Mouse (Mus musculus): ENCODE results near the gene Tbx2.

The Tbx2 gene

GRCm38 (mm10) chr11:85841211-85841681, 8.9 kb downstream of the Tbx2 start:
- DNase-seq, result peak in 1 of 2 experiments; percentile 31

- DNase-seq, result peak; percentile 66 to 70
Observed at GRCm38 (mm10) chr11:85841980-85842379, 9.6 kb downstream of the Tbx2 start.

GRCm38 (mm10) chr11:85842596-85843346, 10.4 kb downstream of the Tbx2 start:
- peak in 1 of 2 experiments; percentile 13 for DNase-seq

GRCm38 (mm10) chr11:85843347-85843692, 11.0 kb downstream of the Tbx2 start:
- DNase-seq, result peak; percentile 81 to 82

- DNase-seq, result peak; percentile 61 to 68
Observed at GRCm38 (mm10) chr11:85844144-85844965, 12.0 kb downstream of the Tbx2 start.

- DNase-seq, result no peak
Observed at GRCm38 (mm10) chr11:85844971-85845370, 12.6 kb downstream of the Tbx2 start.

- DNase-seq, result no peak
Observed at GRCm38 (mm10) chr11:85845921-85846320, 13.6 kb downstream of the Tbx2 start.

- DNase-seq, result no peak
Observed at GRCm38 (mm10) chr11:85846509-85846908, 14.2 kb downstream of the Tbx2 start.

- DNase-seq, result peak; percentile 66 to 69
Observed at GRCm38 (mm10) chr11:85849037-85849436, 16.7 kb downstream of the Tbx2 start.

- DNase-seq, result no peak
Observed at GRCm38 (mm10) chr11:85850233-85850632, 17.9 kb downstream of the Tbx2 start, which contains the start of gene Gm11444. Gene Gm11444, minus strand, starts transcription at chr11:85850333.

GRCm38 (mm10) chr11:85850758-85851157, 18.4 kb downstream of the Tbx2 start:
- DNase-seq, result peak in 1 of 2 experiments; percentile 28

GRCm38 (mm10) chr11:85857997-85858698, 25.8 kb downstream of the Tbx2 start:
- no peak for DNase-seq

GRCm38 (mm10) chr11:85864363-85864762, 32.0 kb downstream of the Tbx2 start:
- peak in 1 of 2 experiments; percentile 34 for DNase-seq

GRCm38 (mm10) chr11:85876059-85876788, 43.9 kb downstream of the Tbx2 start:
- DNase-seq, result no peak

- DNase-seq, result no peak
Observed at GRCm38 (mm10) chr11:85884498-85884897, 52.1 kb downstream of the Tbx2 start.

- no peak for DNase-seq
Observed at GRCm38 (mm10) chr11:85885665-85886428, 53.5 kb downstream of the Tbx2 start, which contains the start of gene Tbx4. Gene Tbx4, plus strand, starts transcription at chr11:85886422.

GRCm38 (mm10) chr11:85886429-85886785, 54.1 kb downstream of the Tbx2 start:
- no peak for DNase-seq

- DNase-seq, result no peak
Observed at GRCm38 (mm10) chr11:85887273-85887672, 54.9 kb downstream of the Tbx2 start.

GRCm38 (mm10) chr11:85887801-85888450, 55.6 kb downstream of the Tbx2 start:
- no peak for DNase-seq

- no peak for DNase-seq
Observed at GRCm38 (mm10) chr11:85888451-85888961, 56.2 kb downstream of the Tbx2 start.
